In the genomic region with DNA sequence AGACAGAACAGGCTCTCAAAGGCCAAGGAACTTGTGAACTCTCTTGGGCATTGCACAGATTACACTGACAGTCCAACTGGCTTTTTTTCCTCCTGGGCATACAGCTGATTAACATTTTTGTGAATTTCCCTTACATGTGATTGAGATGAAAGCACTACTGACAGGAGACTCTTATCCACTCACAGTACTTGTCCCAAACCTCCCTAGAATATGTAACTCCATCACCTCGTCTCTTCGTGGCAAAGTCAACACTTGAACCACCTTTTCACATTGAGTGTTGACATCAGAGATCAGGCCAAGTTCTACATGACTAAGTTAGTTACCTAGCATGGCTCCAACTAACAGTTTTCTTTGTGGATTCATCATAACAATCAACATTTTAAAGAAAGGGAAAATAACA, we compare ENCODE assay signal across 28 mouse cellular contexts.
"Had no signal": no experiment of that assay in that cellular context is flagged by ENCODE, and none has a peak within 500 bp of the region (broad histone marks: within the 10 kb centered on the region; RNA-seq: fewer than 3 reads in every experiment).

No protein-coding gene starts in this region.

- H3K9ac ChIP-seq: embryonic facial prominence, embryonic 12.5 days; embryonic facial prominence, embryonic 13.5 days; embryonic facial prominence, embryonic 15.5 days; forebrain, embryonic 12.5 days; forebrain, embryonic 13.5 days; forebrain, embryonic 15.5 days; forebrain, postnatal 0 days had no signal

- H3K27ac ChIP-seq: embryonic facial prominence, embryonic 10.5 days; embryonic facial prominence, embryonic 12.5 days; embryonic facial prominence, embryonic 13.5 days; embryonic facial prominence, embryonic 15.5 days; forebrain, embryonic 10.5 days; forebrain, embryonic 12.5 days; forebrain, embryonic 13.5 days; forebrain, embryonic 15.5 days; gastrocnemius, adult 2 months had no signal

- H3K36me3 ChIP-seq: embryonic facial prominence, embryonic 10.5 days; embryonic facial prominence, embryonic 12.5 days; embryonic facial prominence, embryonic 13.5 days; embryonic facial prominence, embryonic 15.5 days; forebrain, embryonic 10.5 days; forebrain, embryonic 12.5 days; forebrain, embryonic 15.5 days had no signal

- DNase-seq: cerebellum, adult 18-20 months; cerebellum, adult 2 months; cerebellum, adult 8-10 months; cerebellum, adult 9-10 months; cerebellum, adult 9-11 months; cerebellum, postnatal 10 days; cerebellum, postnatal 14 days; cerebellum, postnatal 25 days; cerebellum, postnatal 36 days; embryo, embryonic 11 days; forebrain, postnatal 0 days; gastrocnemius, adult 2 months; gastrocnemius, postnatal 10 days; gastrocnemius, postnatal 14 days; gastrocnemius, postnatal 25 days; gastrocnemius, postnatal 36 days; heart, adult 11 months had no signal

- H3K27me3 ChIP-seq: embryonic facial prominence, embryonic 12.5 days; embryonic facial prominence, embryonic 13.5 days; embryonic facial prominence, embryonic 15.5 days; forebrain, embryonic 12.5 days; forebrain, embryonic 13.5 days; forebrain, embryonic 15.5 days had no signal

- H3K9me3 ChIP-seq: embryonic facial prominence, embryonic 10.5 days; embryonic facial prominence, embryonic 12.5 days; embryonic facial prominence, embryonic 13.5 days; embryonic facial prominence, embryonic 15.5 days; forebrain, embryonic 10.5 days; forebrain, embryonic 12.5 days; forebrain, embryonic 13.5 days; forebrain, embryonic 15.5 days had no signal

- H3K4me1 ChIP-seq: embryonic facial prominence, embryonic 10.5 days; embryonic facial prominence, embryonic 12.5 days; embryonic facial prominence, embryonic 13.5 days; embryonic facial prominence, embryonic 15.5 days; forebrain, embryonic 10.5 days; forebrain, embryonic 12.5 days; forebrain, embryonic 15.5 days had no signal

- H3K4me3 ChIP-seq: embryonic facial prominence, embryonic 10.5 days; embryonic facial prominence, embryonic 12.5 days; embryonic facial prominence, embryonic 13.5 days; embryonic facial prominence, embryonic 15.5 days; erythroblast, embryonic 14.5 days; forebrain, embryonic 10.5 days; forebrain, embryonic 12.5 days; forebrain, embryonic 13.5 days; forebrain, embryonic 15.5 days; gastrocnemius, adult 2 months had no signal

- H3K4me2 ChIP-seq: embryonic facial prominence, embryonic 12.5 days; embryonic facial prominence, embryonic 13.5 days; embryonic facial prominence, embryonic 15.5 days; forebrain, embryonic 12.5 days; forebrain, embryonic 13.5 days; forebrain, embryonic 15.5 days had no signal

- ATAC-seq: forebrain, embryonic 13.5 days; forebrain, embryonic 14.5 days; forebrain, embryonic 15.5 days; forebrain, embryonic 16.5 days; forebrain, postnatal 0 days had no signal
